Mouse (Mus musculus): ENCODE measurements around the gene Gp1bb.

The Gp1bb gene

DNA sequence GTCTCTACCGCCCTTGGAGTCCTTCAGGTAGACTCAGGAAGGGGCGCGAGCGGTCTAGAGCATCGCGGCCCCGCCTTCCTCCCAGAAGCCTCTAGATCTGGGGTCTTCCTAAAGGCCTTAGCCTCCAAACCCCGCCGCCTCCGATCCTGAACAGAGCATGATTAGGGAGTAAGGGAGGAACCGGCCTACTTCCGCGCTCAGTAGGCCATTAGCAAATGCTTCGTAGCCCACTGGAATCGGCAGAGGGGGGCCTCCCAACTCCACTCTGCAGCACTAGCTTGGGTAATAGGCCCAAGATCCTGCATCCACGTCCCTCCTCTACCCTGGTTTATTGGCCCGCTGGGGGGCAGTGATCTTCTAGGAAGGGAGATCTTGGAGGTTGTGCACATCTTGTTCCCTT is at the start of gene Gp1bb:
Gp1bb (minus strand) TSS at position 385 of the 400 bp plus-strand sequence.
- peak; percentile 9 to 20 for DNase-seq

DNA sequence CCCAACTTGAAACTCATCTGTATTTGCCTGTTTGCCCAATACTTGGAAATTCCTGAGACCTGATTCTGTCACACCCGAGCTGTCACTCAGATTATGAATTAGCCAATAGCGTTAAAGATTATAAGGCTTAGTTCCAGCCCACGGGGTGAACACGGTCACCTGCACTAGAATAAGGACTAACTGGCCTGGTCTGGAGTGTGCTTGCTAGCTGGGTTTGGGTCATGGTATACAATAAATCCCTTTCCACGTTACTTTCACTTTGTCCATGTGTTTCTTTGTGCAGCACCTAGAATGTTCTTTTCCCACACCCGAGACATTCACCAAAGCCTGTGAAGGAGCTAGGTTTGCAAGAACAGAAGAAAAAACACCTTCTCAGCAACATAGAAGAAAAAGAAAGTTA is 47.7 kb upstream of the Gp1bb start:
- DNase-seq: no peak

DNA sequence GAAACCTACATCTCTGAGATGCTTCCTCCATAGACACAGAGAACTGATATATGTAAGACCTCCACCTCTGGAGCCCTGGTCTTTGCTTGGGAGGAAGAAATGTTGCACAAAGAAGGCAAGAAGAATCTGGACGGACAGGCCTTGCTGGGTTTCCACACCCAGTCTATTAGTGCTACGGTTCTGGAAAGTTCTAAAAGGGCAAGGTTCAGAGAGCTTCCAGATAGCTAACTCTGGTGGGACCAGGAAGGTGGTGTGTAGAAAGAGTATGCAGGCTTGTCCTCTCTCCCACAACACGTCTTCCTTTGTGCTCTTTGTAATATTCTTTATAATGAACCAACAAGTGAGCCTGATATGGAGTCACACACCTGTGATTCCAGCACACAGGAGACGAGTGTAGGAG is 36.4 kb upstream of the Gp1bb start:
- DNase-seq: no peak

DNA sequence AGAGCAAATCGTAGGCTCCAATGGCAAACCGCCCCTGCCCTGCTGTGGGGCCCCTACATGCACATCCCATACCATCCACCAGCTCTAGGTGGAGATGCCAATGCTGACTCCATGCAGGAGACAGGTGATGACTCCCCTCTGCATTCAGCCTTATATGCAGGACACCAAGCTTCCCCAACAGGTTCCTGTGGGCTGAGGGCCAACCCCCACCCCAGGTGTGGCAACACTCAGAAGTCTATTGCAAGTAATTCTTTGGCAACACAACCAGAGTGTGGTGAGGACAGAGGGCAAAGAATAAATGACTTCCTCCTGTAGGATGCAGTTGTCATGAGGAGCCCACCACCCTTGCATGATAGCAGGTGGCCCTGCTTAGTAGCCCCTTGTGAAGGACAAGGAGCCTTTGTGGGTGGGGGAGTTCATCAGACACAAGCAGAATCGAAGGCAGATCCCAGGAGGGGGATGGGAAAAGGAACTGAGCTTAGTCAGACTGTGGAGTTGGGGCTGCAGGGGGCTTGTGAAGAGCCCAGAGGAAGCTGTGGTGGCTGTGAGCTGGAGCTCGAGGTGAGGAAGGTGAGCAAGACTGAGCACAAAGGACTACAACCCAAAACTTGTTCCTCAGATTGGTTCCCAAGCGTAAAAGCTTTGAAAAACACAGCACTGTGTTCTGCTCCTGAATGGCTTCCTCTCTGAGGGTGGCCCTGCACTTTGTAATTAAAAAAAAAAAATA is 33.3 kb upstream of the Gp1bb start:
- no peak for DNase-seq

DNA sequence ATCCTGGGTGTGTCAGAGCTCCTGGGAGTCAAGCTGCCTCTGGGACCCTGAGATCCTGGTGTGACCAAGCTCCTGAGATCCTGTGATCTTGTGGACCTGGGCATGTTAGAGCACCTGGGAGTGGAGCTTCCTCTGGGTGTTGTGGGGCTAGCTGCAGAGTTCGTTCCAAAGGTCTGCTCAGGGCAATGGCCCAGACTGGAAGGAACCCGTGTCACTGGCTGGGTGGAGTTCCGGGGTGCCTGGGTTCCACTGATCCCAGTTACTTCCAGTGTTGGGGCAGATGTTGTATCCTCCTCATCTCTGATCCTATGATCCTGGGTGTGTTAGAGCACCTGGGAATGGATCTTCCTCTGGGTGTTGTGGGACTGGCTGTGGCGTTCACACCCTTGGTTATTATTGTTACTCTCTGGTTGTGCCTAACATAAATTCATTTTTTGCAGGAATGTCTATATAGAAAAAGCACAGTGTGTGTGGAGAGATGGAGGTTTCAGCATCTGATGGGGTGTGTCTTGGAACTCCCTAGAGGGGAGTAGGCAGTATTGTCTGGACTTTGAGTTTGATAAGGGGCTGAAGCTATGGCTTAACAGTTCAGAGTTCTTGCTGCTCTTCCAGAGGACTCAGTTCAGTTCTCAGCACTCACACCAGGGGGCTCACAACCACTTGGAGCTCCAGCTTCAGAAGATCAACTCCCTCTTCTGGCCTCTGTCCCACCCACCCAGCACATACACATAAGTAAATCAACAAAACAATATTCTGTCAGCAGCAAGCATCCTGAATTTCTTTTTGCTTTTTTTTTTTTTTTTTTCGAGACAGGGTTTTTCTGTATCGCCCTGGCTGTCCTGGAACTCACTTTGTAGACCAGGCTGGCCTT is 31.3 kb upstream of the Gp1bb start:
- DNase-seq: no peak

DNA sequence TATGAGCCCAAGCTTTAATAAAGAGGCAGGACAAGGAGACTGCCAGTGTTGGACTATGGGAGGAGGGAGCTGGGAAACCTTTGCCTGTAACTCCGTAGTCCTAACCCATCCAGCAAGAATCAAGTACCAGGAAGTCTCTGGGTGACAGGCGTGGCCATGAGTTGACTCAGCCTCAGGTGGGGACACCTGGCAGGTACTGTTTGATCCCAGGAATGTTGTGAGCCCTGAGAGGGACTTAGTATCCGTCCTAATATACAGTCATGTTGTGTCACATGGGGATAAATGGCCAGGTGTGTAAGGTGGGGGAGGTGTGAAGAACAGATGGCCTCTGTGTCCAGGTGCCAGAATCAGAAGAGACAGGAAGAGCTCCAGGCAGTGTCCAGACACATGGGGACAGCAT is 26.9 kb upstream of the Gp1bb start:
- no peak for DNase-seq

DNA sequence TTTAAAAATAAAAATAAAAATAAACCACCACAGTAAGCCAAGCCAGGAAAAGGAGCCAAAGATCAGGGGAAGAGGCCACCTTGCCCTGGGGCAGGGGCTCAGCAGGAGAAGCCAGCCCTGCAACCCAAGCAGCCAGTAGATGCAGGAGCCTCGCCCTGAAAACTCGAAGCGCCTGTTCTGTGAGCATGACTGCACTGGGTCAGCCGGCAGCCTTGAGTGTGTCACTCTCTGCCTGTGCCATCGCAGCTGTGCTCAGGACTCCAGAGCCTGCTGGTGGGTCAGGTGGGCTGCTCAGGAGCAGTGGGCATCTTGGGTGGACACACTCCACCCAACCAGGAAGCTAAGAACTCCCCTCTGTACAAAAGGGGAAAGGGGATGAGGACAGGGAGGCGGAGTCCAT is 23.1 kb upstream of the Gp1bb start:
- no peak for DNase-seq

DNA sequence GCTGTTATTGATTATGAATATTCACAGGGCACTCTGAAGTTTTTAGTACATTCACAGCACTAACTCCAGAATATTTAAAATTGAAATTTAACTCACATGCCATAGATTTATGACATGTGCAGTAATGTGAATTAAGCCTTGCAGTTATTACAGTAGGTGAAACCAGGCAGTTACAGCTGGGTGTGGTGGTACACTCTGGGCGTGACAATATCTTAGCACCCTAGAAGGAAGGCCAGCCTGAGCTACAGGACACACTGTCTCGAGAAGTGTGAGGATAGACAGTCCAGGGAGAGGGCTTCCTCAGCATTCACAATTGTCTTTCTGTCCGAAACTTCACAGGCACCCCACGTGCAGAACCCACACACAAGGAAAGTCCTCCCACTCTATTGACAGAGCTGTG is 22.3 kb upstream of the Gp1bb start:
- no peak for DNase-seq

DNA sequence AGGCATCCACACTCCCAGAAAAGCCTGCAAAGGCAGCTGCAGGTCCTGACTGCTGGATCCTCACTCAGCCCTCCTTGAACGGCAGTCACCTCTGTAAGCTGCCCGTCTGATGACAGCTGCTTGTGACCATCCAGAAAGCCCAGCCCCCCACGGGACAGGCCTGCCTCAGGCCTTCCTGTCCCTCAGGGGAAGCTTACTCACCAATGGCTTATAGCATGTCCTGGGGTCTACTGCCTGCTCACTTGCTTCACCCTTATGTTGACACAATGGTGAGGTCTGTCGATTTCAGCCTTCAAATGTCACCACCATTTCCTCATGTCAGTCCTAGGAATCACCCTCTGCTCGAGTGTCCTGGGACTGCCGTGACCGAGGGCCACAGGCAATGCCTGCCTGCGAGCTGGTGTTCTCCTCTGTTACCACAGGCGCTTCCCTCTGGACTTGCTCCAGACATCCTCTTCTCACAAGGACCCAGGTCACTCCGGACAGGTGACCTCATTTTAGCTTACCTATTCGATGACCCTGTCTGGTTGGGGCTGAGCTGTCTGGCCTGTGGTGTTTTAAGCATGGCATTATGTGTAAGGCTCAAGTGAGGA is 21.3 kb upstream of the Gp1bb start:
- no peak for DNase-seq

DNA sequence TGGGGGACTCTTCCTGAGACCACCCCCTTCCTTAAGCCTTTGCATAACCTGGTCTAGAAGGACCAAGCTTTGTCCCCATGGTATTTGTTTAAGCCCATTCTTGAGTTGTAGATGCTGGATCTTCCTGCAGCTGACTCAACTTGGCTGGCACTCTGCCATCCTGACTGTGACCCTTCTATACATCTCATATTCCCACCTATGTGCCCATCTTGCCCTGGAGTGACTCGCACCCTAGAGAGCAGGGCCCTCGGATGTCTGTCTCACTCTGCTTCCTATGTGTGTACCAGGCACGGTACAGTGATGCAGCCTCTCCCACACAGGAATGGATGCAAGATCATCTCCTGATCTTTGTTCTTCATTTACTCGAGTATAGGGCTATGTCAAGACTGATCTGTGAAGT is 20.7 kb upstream of the Gp1bb start:
- DNase-seq: no peak

DNA sequence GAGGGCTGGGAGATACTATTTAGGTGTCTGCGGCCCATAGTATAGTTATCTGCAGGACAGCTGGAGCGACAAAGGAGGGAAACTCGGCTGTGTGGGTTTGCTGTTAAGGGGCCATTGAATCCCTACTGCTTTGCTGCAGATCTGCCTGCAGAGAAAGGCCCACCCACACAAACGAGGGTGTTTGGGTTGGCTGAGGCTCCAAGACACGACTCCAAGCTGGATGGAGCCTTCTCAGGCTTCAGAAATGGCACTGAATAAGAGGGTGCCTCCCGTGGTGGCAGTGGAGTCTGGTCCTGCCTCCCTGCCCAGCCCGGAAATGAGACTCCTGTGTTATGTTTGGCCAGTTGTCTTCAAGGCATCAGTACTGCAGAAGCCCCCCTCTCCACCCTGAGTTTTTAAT is 20.1 kb upstream of the Gp1bb start:
- DNase-seq: no peak

DNA sequence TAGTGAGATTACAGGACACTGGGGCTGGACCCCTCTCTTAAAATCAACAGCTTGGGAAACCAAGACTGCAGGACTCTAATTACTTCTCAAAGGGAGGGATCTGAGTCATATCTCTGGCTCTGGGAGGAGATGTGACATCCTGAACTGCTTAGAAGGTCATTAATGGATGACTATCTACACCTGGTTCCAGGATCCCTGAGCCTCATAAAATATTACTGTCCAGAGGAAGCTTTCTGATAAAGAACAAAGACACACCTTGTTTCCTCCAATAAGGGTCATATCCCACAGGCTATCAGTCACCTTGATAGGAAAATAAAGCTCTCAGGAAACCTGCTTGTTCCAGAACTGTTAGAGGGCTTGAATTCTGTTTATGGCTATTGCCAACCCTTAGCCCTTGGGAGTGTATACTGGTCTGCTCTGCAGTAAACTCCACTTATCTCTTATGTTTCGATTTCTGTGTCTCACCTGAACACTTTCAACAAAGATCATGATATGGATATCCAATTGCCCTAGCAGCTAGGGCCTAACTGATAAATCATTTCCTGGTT is 17.3 kb upstream of the Gp1bb start:
- DNase-seq: no peak

DNA sequence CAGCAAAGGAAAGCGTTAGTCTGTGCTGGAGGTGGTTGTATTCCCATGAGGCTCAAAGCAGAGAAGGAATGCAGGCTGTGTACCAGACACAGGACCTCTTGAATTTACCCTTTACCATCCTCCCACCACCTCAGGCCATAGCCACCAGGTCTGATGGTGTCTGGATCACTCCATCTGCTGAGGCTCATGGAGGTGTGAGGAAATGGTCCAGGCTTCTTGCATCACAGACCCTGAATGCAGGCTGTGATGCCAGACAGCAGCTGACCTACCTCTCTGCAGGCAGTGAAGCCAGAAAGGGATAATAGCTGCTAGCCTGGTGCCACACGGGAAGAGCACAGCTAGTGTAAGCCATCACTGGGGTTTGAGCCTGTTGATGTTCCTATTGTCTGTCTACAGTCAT is 16.2 kb upstream of the Gp1bb start:
- DNase-seq: no peak

DNA sequence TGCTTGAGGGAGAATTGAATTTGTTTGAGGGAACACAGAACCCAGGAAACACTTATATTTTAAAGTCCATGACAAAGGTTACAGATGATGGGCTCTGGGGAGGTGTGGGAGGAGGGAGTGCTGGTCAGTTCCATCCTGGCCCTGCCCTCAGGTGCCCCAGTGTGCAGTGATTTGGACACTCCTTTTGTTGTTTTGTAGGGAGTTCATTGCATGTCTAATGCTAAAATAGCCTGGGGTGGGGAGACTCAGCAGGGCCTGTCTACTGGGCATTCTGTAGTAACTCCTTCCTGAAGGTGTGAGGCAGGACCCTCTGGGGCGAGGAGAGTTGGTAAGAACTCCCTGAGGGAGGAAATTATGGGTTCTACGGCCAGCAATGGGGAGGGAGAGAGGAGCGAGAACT is 14.6 kb upstream of the Gp1bb start:
- no peak for DNase-seq

DNA sequence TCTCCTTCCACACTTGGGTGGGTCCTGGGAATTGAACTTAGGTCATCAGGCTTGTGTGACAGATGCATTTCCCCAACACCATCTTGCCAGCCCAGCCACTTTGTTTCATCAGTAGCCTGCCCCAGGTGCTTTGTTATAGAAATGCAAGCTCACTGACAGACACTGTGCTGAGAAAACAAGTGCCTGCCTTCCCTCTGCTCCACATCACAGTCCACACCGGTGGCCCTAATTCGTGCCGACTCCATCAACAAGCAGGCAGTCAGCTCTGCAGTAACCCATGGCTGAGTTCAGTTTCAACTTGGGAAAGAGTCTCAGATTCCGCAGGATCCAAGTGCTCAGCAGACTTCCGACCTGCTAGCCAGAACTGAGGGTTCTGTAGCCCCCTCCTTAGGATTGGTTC is 14.2 kb upstream of the Gp1bb start:
- no peak for DNase-seq

DNA sequence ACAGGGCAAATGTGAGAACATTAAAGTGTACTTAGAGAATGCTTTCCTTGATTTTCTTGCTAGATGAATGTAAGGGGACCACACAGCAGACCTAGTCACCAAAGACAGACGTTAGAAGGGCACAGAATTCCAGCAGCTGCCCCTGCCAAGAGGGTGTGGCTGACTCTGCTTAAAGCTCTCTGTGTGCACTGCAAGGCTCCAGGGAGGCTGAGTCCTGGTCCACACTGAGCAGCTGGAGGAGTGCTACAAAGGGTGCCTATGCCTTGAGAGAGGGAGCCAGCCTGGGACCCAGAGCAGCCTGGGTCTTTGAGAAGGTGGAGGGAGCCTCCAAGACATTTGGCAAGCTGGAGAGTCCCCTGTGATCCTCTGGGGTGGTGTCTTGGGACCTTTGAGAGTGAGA is 11.1 kb upstream of the Gp1bb start:
- DNase-seq: no peak

DNA sequence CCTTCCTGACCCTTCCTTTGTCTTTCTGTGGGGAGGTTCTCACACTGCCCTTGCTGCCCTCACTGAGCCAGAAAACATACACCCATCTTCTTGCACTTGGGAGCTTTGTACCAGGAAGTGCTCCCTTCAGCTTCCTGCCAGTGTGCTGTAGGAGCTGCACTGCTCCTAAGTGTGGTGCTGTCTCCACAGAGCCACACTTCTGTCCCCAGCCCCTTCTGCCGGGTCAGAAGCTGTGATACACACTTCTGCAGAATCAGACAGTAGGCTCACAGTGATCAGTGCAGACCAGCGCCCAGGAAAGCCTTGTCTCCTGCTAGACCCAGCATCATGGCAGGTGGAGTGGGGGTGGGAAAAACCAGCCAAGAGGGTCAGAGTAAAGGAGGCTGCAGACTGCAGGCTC is 10.6 kb upstream of the Gp1bb start:
- DNase-seq: no peak

DNA sequence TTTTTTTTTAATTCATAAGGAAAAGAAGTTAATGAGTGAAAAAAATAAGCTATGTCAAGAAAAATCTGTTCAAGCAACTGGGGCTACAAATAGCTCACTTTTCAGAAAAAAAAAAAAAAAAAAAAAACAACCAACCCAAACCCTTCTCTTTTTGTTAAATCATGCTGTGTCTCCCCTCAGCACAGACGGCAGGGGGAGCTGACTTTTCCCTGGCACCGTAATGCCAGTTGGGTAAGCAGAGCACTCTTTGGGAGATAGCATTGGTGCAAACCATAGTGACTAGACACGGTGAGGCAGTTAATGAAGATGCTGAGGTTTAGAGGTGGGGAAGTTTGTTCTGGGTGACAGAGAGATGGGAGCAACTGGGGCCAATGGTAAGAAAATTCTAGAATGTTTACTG is 9.9 kb upstream of the Gp1bb start:
- no peak for DNase-seq

DNA sequence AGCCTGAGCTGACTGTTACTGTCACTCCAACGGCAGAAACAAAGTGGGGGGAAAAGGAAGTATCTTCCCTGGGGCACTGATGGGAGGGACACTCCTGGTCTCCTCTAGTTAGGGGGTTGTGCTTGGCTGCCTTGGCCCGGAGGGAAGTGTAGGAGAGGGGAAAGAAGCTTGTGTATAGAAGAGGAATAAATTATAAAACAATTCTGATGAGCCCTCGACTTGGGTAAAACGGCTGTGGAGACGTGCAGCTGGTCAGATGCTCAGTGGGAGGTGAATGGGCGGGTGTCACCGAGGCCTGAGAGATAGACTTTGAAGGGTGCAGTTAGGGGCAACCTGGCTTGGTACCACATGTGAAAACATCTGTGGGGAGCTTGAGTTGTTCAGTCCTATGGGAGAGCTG is 8.9 kb upstream of the Gp1bb start:
- peak in 1 of 2 experiments; percentile 3 for DNase-seq

DNA sequence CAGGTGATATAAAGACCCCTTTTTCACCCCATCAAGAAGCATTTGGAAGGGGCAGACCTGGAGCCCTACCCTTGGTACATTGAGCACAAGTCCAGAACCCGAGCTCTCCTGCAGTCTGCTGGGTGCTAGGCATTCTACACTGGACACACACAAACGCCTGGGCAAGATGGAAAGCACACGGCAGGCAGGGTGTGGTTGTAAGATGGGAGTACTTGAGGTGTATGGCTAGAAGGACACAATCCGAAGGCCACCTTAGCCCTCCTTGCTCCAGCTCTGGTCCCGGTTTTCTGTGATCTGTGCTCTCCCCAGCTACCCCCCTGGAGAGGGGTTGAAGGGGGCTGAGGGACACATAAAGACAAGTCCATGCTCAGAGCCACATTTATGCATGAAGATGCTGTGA is 8.1 kb upstream of the Gp1bb start:
- no peak for DNase-seq

DNA sequence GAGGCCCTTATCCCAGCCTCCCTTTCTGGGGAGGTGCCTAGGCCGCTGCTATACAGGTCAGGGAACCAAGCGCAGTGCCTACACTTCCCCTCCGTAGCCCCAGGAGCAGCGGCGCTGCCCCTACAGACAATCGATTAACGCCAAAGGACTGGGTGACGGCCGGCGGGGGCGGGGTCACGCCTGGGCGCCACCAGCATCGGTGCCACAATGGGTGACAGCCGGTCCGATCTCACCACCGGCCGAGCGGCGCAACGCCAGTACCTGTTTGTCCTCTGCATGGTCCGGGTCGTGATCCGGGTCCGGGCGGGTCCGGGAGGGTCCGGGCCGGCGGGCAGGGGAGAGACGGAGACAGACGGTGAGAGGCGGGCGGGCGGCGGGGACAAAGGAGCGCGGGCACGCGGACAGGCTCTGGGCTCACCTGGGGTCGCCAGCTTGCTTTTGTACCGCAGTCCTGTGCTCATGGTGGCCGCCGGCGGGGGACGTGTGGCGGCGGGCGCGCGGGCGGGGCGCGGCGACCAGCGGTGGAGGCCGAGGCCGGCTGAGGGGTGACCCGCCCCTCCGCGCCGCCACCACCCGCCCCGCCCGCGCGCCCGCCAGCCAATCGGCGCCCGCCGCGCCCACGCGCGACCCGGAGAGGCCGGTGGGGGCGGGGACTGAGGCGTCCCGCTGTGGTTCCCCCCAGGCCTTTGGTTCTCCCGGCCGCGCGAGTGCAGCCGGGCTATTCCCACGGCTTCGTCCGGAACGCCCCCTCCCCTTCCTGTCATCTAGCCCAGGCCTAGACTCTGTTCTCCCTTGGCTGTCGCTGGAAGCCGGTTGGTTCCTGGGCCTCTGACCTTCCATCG is 7.4 kb upstream of the Gp1bb start, which contains the start of gene Sept5:
Sept5 (minus strand) TSS at position 565 of the 842 bp plus-strand sequence.
- peak; percentile 84 to 93 for DNase-seq

DNA sequence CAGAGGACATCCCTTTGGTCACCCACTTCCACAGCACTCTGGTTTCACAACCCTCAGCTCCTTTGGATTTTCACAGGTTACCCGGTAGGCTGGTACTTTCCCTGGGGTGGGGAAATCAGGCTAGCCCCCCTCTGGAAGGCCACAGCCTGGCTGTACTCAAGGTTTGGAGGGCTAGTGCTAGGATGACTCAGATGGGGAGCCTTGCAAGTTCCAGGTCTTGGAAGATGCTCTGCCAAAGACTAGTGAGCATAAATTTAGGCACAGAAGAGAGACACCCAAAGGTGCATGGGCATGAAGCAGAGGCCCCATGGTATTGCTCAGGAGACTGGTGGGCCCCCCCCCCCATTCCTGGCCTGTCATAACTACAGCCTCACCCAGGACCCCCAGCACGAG is 6.7 kb upstream of the Gp1bb start:
- DNase-seq: peak in 1 of 2 experiments; percentile 23

Measured in cerebellum, adult 18-20 months (tissue).